Mouse (Mus musculus) C2C12 (cell line): ENCODE measurements around the gene 1700001P01Rik.

ENCODE experiments used
- CTCF ChIP-seq: IDR thresholded peaks from one replicate; pipeline ENCODE4 v1.5.1; 2011; ENCODE audit not compliant: control insufficient read depth, insufficient read depth, insufficient read length
- MYOG ChIP-seq: IDR thresholded peaks from one replicate; pipeline ENCODE4 v1.6.1; 2011; ENCODE audit not compliant: control insufficient read depth, insufficient read length; ENCODE audit errors: extremely low read depth

- no peak for TF ChIP-seq CTCF
- no peak for TF ChIP-seq MYOG
Measured at GRCm38 (mm10) chr11:97743423-97743822, 32.3 kb downstream of the 1700001P01Rik start.
